Mouse (Mus musculus) forebrain, embryonic 15.5 days (tissue): ENCODE measurements around the gene Alkbh2. TPM values are rescaled to one million over a fixed set of nuclear protein-coding genes. Genes with fewer than 3 reads are reported as not detected.

Experiments
- ATAC-seq: fragments of 200-750 bp; cut with Nextera tagmentation; replicated peaks from 2 replicates; pipeline ENCODE4 v1.8.0; 2017; ENCODE audit warnings: mild to moderate bottlenecking, moderate TSS enrichment, moderate library complexity
- H3K27ac ChIP-seq: fragments of 300-500 bp; sonication (generic); replicated peaks from 2 replicates; pipeline ENCODE4 v1.5.1; 2015; ENCODE audit warnings: mild to moderate bottlenecking, inconsistent platforms
- H3K27me3 ChIP-seq: fragments of 300-500 bp; sonication (generic); 2 replicates; pipeline ENCODE4 v1.6.1; 2015; ENCODE audit warnings: inconsistent platforms
- H3K36me3 ChIP-seq: fragments of 300-500 bp; sonication (generic); 2 replicates; pipeline ENCODE4 v1.6.1; 2015; ENCODE audit warnings: mild to moderate bottlenecking, inconsistent platforms
- H3K4me1 ChIP-seq: fragments of 300-500 bp; sonication (generic); 2 replicates; pipeline ENCODE4 v1.6.1; 2015; ENCODE audit warnings: inconsistent platforms
- H3K4me2 ChIP-seq: fragments of 300-500 bp; sonication (generic); replicated peaks from 2 replicates; pipeline ENCODE4 v1.6.1; 2015; ENCODE audit warnings: mild to moderate bottlenecking, inconsistent platforms
- H3K4me3 ChIP-seq: fragments of 300-500 bp; sonication (generic); 2 replicates; pipeline ENCODE4 v1.5.1; 2015; ENCODE audit warnings: mild to moderate bottlenecking, inconsistent platforms
- H3K9ac ChIP-seq: fragments of 300-500 bp; sonication (generic); replicated peaks from 2 replicates; pipeline ENCODE4 v1.6.1; 2015; ENCODE audit warnings: mild to moderate bottlenecking, inconsistent platforms
- H3K9me3 ChIP-seq: fragments of 300-500 bp; sonication (generic); 2 replicates; pipeline ENCODE4 v1.6.1; 2016; ENCODE audit warnings: inconsistent platforms
- WGBS: fragments of 180-500 bp; shearing (Covaris S2); methylation state at CpG from one replicate; pipeline ENCODE4 v1.1.7; 2015; ENCODE audit warnings: mixed read lengths; 5-methylcytosine and 5-hydroxymethylcytosine counted together
- polyA plus RNA-seq: library from polyadenylated mRNA; unstranded; fragments of >200 nt; fragmentation: Nextera tagmentation; extraction: Ambion mirVana; gene quantifications from 2 replicates; pipeline ENCODE4 v1.2.1, GENCODE M21; 2015

Alkbh2 gene
- polyA plus RNA-seq, 1 experiment from 2014 or later, result 6.2 TPM

DNA sequence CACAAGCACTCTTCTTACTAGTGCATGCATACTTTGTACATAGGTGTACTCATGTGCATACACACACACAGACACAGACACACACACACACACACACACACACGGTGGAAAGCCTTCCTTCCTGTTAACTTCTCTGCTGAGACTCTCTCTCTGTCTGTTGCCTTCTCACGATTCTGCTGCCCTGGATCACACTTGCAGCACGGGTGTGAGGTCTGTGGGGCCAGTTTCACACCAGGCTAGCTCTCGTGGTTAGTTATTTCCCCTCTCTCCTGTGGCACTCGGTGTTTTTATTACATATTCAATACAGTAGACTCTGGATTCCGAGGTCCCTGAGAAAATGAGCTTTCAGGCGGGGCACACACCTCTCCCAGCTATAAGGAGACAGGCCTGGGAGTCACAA lies 11.4 kb downstream of the Alkbh2 start:
- H3K27ac ChIP-seq, result no peak overlapping the region
- H3K4me1 ChIP-seq, result no peaks in the 10 kb centered on the region
- H3K36me3 ChIP-seq, result peaks cover 62% of the 10 kb centered on the region
- H3K4me2 ChIP-seq, result no peak overlapping the region
- no peaks in the 10 kb centered on the region for H3K9me3 ChIP-seq
- H3K27me3 ChIP-seq, result no peaks in the 10 kb centered on the region
- H3K9ac ChIP-seq, result no peak overlapping the region
- no peak overlapping the region for H3K4me3 ChIP-seq
- WGBS, result 91% methylated on average over 7 of the region's 7 CpGs
- no peak for ATAC-seq

DNA sequence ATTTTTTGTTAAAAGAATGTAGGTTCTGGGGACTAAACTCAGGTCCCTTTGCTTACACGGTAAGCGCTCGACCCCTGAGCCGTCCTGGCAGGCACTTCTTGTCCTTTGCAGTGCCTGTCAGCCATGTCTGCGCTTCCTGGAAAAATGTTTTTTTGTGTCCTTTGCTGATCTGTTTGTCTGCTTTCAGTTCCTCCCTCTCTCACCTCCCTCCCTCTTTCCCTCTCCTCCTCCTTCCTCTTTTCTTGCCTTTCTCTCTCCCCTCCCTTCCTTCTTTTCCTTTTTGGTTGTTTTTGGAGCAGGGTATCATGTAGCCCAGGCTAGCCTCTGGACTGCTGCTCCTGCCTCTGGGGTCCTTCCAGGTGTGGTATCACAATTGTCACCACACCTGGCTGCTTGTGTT lies 13.0 kb downstream of the Alkbh2 start:
- H3K4me2 ChIP-seq, result no peak overlapping the region
- no peaks in the 10 kb centered on the region for H3K4me1 ChIP-seq
- H3K36me3 ChIP-seq, result peaks cover 60% of the 10 kb centered on the region
- no peak overlapping the region for H3K9ac ChIP-seq
- ATAC-seq, result no peak
- H3K4me3 ChIP-seq, result no peak overlapping the region
- H3K9me3 ChIP-seq, result no peaks in the 10 kb centered on the region
- WGBS, result 85% methylated on average over 5 of the region's 5 CpGs
- H3K27me3 ChIP-seq, result no peaks in the 10 kb centered on the region
- H3K27ac ChIP-seq, result no peak overlapping the region

DNA sequence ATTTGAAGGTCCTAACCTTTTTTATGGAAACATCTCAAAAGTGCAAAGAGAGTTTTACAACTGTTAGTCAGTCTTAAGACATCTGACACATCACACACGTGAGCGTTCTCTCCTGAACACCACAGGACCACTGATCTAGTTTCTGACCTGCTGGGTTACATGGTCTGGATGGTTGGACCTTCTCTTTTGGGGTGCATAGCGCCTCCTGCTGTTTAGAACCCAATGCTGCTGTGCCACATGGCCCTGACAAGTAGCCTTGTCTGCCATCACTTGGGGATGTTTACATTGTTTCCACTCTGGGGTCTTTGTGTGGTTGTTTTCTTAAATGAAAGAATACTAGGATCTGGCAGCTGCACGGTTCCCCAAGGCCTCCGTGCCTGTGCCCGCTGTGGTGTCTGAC lies 14.7 kb downstream of the Alkbh2 start:
- H3K4me1 ChIP-seq, result no peaks in the 10 kb centered on the region
- H3K27me3 ChIP-seq, result no peaks in the 10 kb centered on the region
- H3K27ac ChIP-seq, result no peak overlapping the region
- H3K9ac ChIP-seq, result no peak overlapping the region
- no peak overlapping the region for H3K4me3 ChIP-seq
- H3K36me3 ChIP-seq, result peaks cover 66% of the 10 kb centered on the region
- WGBS, result 78% methylated on average over 6 of the region's 6 CpGs
- no peak overlapping the region for H3K4me2 ChIP-seq
- no peaks in the 10 kb centered on the region for H3K9me3 ChIP-seq
- no peak for ATAC-seq

DNA sequence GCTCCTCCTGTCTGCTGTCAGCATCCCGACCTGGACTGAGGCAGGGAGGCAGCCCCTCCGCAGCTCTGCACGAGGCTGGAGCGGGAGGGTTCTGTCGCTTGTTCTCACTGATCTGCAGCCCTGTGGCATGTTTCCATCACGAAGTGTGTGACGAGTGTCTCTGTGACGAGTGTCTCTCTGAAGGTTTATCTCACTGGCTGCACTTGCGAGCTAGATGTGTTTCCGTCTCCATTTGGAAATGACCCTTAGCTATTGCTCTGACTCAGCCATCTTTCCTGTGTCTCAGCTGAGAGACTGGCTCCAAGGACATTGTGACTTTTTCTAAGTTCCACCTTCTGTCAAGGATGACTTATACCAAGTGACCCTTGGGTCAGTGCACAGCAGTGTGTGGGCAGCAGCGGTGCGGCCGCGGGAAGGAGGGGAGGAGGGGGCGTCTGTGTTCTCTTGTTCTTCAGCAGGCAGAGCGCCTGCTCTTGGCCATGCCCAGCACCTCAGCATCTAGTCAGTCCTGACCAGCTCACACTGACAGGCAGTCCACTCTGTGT lies 21.6 kb downstream of the Alkbh2 start:
- Histone ChIP-seq H3K4me3 (no peak overlapping the region), H3K36me3 (peaks cover 65% of the 10 kb centered on the region), H3K4me1 (peaks cover 9% of the 10 kb centered on the region), H3K9ac (no peak overlapping the region), H3K27me3 (no peaks in the 10 kb centered on the region), H3K27ac (no peak overlapping the region), H3K4me2 (no peak overlapping the region), H3K9me3 (no peaks in the 10 kb centered on the region)
- ATAC-seq, result no peak
- 92% methylated on average over 16 of the region's 16 CpGs for WGBS

DNA sequence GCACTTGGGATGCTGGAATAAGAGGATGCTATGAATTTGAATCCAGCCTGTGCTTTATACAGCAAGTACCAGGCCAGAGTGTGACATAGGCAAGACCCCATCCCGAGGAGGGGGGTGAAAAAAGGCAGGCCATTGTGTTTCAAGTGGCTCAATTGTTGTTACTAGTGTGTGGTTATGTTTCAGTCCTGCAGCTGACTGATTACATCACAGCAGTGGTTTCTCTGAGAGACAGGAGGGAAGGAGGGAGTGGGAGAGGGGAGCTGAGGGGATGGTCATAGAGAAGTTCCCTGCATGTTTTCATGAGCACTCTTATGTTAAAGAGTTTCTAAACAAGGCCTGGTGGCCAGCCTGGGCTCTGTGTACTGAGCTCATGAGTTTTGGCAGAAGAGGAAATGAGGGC lies 25.2 kb downstream of the Alkbh2 start:
- Histone ChIP-seq H3K27me3 (no peaks in the 10 kb centered on the region), H3K9ac (no peak overlapping the region), H3K27ac (no peak overlapping the region), H3K9me3 (no peaks in the 10 kb centered on the region), H3K4me3 (no peak overlapping the region), H3K4me1 (peaks cover 23% of the 10 kb centered on the region), H3K4me2 (no peak overlapping the region), H3K36me3 (peaks cover 30% of the 10 kb centered on the region)
- ATAC-seq, result no peak
- 71% methylated on average over 1 of the region's 1 CpGs for WGBS

DNA sequence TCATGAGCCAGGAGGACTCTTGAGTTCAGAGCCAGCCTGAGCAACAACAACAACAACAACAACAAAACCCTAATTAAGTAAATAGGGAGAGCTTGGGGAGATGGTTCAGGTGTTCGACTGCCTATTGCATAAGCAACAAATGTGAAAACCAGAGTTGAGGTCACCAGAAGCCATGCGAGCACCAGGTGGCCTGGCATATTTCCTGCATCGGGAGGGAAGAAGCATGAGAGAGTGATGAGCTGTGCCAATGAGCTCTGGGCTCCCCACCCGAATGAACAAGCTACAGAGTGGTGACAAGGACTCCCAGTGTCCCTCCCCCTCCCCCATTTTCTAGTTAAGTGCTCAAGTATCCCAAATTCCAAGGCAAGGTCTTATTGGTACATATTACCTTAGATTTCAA lies 26.1 kb downstream of the Alkbh2 start:
- WGBS, result 86% methylated on average over 4 of the region's 4 CpGs
- Histone ChIP-seq H3K27me3 (no peaks in the 10 kb centered on the region), H3K4me3 (no peak overlapping the region), H3K4me1 (peaks cover 23% of the 10 kb centered on the region), H3K27ac (no peak overlapping the region), H3K36me3 (peaks cover 26% of the 10 kb centered on the region), H3K9ac (no peak overlapping the region), H3K9me3 (no peaks in the 10 kb centered on the region), H3K4me2 (no peak overlapping the region)
- no peak for ATAC-seq

DNA sequence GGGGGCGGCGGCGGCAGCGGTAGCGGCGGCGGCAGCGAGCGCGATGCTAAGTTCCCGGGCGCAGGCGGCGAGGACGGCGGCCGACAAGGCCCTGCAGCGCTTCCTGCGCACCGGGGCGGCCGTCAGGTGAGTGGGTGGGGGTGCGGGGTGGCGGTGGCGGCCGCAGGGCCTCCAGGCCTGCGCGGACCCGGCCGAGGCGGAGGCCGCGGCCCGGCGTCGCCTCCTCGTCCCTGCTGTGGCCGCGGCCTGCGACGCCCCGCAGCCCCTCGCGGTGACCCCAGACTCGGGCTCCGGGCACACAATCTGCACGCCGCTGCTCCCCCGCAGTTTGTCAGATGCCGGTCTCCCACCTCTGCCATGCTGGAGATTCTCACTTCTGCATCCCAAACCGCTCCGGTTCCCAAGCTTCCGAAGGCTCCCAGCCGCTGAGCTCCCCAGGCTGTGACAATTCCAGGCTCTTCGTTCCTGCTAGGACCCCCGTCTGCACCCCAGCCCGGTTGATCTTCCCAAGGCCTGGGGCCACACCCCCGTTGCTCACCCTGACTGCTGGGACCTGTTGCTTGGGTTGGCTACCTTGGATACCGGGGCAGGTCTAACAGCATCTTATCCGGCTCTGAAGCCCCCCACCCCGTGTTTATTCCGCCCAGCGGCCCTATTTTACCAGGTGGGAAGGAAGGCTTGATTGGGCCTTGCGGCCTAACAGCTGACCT lies 27.5 kb downstream of the Alkbh2 start:
- Histone ChIP-seq H3K36me3 (peaks cover 13% of the 10 kb centered on the region), H3K9me3 (no peaks in the 10 kb centered on the region), H3K9ac (peak overlapping the region; percentile 97), H3K27ac (peak overlapping the region; percentile 86), H3K4me2 (peak overlapping the region; percentile 85), H3K4me1 (peaks cover 23% of the 10 kb centered on the region), H3K27me3 (no peaks in the 10 kb centered on the region), H3K4me3 (peak overlapping the region; percentile 88)
- 2% methylated on average over 57 of the region's 64 CpGs for WGBS
- peak; percentile 58 for ATAC-seq

DNA sequence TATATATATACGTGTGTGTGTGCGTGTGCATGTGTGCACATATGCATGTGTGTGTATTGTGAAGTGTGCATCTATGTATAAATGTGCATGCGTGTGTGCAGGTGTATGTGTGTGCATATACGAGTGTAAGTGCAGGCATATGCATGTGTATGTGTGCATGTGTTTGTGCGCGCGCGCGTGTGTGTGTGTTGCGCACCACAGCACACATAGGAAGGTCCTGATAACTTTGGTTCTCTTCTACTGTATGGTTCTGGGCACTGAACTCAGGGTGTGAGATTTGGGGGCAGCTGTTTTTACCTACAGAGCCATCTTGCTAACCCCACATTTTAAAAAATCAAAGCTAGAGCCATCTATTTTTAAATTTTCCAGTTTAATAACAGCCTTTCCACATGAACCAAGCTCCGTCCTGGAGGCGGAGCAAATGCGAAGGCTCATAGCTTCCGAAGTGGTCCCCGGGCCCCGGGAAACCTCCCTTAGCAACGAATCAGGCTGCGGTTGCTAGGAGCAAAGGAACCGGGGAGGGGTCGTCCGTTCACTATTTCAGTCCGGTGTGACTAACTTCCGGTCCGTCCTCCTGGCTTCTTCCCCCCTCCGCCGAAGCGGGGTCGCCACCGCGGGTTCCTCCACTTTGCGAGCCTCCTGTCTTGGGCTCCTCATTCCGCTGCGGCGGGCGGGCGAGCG lies 28.2 kb downstream of the Alkbh2 start:
- Histone ChIP-seq H3K9me3 (no peaks in the 10 kb centered on the region), H3K9ac (peak overlapping the region; percentile 97), H3K4me3 (peak overlapping the region; percentile 88), H3K27me3 (no peaks in the 10 kb centered on the region), H3K36me3 (peaks cover 8% of the 10 kb centered on the region; the same call in 1 of the 2 replicates), H3K4me1 (peaks cover 23% of the 10 kb centered on the region), H3K27ac (peak overlapping the region; percentile 86), H3K4me2 (peak overlapping the region; percentile 85)
- 9% methylated on average over 35 of the region's 37 CpGs for WGBS
- peak; percentile 94 for ATAC-seq

DNA sequence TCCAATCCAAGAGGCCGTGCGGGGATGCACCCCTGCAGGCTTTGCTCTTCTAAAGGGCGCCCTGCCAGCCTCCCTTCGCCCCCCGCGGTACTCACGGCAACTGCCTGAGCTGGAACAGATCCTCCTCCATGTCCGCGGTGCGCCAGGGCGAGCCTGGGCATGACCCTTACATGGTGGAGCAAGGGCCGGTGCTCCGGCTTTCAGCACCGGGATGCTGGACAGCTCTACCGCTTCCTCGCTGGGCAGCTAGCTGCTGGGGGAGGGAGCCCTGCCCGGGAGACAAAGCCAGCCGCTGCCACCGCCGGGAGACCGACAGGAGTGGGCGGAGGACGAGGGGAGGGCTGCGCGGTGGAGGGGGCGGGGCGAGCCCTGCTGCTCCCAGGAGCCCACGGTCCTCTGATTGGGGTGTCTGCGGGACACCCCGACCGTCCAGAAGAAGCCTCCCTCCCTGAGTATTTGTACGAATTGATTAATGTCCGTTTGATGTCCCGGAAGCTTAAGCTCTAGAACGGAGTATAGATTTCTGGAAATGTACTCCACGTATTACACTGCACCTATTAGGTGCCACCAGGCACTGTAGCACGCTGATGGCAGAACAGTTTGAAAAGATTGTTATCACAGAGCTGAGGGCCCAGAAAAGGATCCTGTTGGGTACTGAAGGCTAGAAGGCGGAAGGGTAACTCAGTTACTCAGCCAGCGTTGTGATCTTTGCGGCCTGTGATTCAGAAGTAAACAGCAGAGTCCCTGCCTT lies 36.8 kb downstream of the Alkbh2 start, which contains the start of gene Svop:
TSS of gene Svop (minus strand) at position 514 of the 751 bp plus-strand sequence.
- peak; percentile 90 for ATAC-seq
- Histone ChIP-seq H3K4me1 (peaks cover 22% of the 10 kb centered on the region), H3K27me3 (no peaks in the 10 kb centered on the region), H3K4me3 (peak within 1 kb of the TSS; percentile 68), H3K9ac (peak within 1 kb of the TSS; percentile 85), H3K9me3 (no peaks in the 10 kb centered on the region), H3K27ac (peak within 1 kb of the TSS; percentile 90), H3K4me2 (peak within 1 kb of the TSS; percentile 50), H3K36me3 (no peaks in the 10 kb centered on the region)
- 2% methylated on average over 38 of the region's 40 CpGs for WGBS

DNA sequence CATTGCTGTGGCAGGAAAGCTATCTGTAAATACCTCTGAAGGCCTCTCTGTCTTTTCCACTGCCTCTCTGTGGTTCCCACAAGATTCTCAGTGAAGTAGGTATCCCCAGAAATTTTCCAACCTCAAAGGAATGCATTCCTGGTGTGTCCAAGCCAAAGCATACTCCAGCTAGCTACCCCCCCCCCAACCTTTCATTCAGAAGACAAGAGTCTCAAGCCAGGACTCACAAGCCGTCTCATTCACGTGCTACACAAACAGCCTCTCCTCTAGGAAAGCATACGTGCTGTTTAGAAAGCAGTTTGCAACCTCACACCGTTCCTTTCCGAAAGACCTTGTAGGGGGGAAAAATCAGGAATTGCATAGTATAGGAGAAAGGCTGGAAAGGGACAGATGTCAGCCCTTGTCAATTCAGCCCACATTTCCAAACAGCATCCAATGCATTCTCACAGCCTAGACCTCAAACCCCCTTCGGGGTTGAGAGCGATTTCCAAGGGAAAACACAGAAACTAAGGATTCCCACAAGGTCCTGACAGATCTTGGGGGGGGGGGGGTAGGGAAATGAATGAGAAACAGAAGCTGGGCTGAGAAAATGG lies 37.5 kb downstream of the Alkbh2 start:
- Histone ChIP-seq H3K4me1 (peaks cover 22% of the 10 kb centered on the region), H3K9me3 (no peaks in the 10 kb centered on the region), H3K4me3 (peak overlapping the region; percentile 68), H3K27me3 (no peaks in the 10 kb centered on the region), H3K27ac (peak overlapping the region; percentile 90), H3K36me3 (no peaks in the 10 kb centered on the region), H3K9ac (peak overlapping the region; percentile 85), H3K4me2 (peak overlapping the region; percentile 50)
- ATAC-seq, result peak; percentile 36
- 6% methylated on average over 7 of the region's 7 CpGs for WGBS

DNA sequence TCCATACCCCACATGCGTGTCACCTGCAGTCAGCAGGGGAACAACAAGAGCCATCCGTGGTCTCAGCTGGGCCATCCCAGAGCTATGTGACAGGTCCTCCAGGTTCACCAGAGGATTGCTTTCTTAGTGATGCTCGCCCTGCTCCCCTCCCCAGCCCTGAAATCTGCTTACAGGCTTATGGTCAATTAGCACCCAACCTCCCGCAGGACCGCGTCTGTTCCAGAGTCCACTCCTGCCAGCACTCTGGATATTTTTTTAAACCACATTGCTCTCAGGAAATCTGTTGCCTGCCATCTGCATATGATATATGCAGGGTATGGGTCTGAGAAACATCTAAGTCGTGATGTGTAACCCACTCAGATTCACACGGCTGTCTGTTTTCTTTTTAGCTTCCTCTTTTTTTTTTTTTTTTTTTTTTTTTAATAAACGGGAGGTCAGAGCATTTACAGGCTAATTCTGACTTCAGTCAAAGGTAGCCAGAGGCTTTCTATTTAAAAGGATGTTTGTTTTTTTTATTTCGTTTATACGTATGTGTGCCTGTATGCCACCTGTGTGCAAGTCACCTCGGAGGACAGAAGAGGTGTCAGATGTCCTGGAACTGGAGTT lies 40.0 kb downstream of the Alkbh2 start:
- Histone ChIP-seq H3K9ac (no peak overlapping the region), H3K4me3 (no peak overlapping the region), H3K27ac (no peak overlapping the region), H3K36me3 (no peaks in the 10 kb centered on the region), H3K4me1 (peaks cover 22% of the 10 kb centered on the region), H3K4me2 (no peak overlapping the region), H3K27me3 (no peaks in the 10 kb centered on the region), H3K9me3 (no peaks in the 10 kb centered on the region)
- 70% methylated on average over 12 of the region's 12 CpGs for WGBS
- ATAC-seq, result no peak
